Mouse (Mus musculus) left cerebral cortex, adult 2 months (tissue): ENCODE measurements around the gene Ifi205. TPM values are rescaled to one million over a fixed set of nuclear protein-coding genes. Genes with fewer than 3 reads are reported as not detected.
"Not testable (repeated sequence)": the region's sequence is repeated elsewhere in the genome, so short reads cannot be mapped to it uniquely, and the experiment has no call there.

Experiments
- DNase-seq, 2 experiments: peaks; one replicate each; pipeline ENCODE4 v3.0.0; 2021 to 2022; ENCODE audit warnings: low spot score in 2 of 2, mixed read lengths in 1 of 2; ENCODE audit errors: extremely low spot score in 1 of 2
- H3K27ac ChIP-seq: fragments of 200-600 bp; 2 replicates; pipeline ENCODE4 v1.8.1; 2022
- H3K4me3 ChIP-seq: fragments of 200-600 bp; 2 replicates; pipeline ENCODE4 v1.8.1; 2022
- CTCF ChIP-seq: fragments of 200-600 bp; IDR thresholded peaks from 2 replicates; pipeline ENCODE4 v1.8.1; 2022; ENCODE audit warnings: antibody characterized with exemption, mild to moderate bottlenecking, moderate library complexity
- intact Hi-C: fragments of 180-260 bp; cut with DNase I; formaldehyde crosslinking; loops from one replicate; pipeline ENCODE4 v1.15.1; 2025
- long read RNA-seq, 2 experiments: library from polyadenylated mRNA; stranded (forward); transcript quantifications; one replicate each; pipeline ENCODE4 v2.0.0; 2021; ENCODE audit warnings: borderline mapping rate in 2 of 2
- total RNA-seq, 2 experiments: library from RNA; stranded (reverse); gene quantifications; 2 replicates each; pipeline ENCODE4 v1.2.3; 2021

Gene Ifi205
- not detected for total RNA-seq
- long read RNA-seq, experiment 1: 0 reads
- long read RNA-seq, experiment 2: 0 reads

GRCm38 (mm10) chr1:174031698-174032097 lies at the start of gene Ifi205:
TSS of gene Ifi205 (minus strand) at chr1:174031810.
- intact Hi-C loops: no loop called here
- TF ChIP-seq CTCF: no peak
- DNase-seq: no peak

GRCm38 (mm10) chr1:174066305-174066704 lies 34.7 kb upstream of the Ifi205 start, which contains the start of gene Olfr430:
TSS of gene Olfr430 (plus strand) at chr1:174066605.
- no peak within 1 kb of the TSS for H3K27ac ChIP-seq
- H3K4me3 ChIP-seq: no peak within 1 kb of the TSS
- DNase-seq: no peak
- no peak for TF ChIP-seq CTCF
- intact Hi-C loops: no loop called here

More at GRCm38 (mm10) chr1:174031698-174032097, at the start of gene Ifi205:
- no peak within 1 kb of the TSS for H3K4me3 ChIP-seq
- no peak within 1 kb of the TSS for H3K27ac ChIP-seq

DNA sequence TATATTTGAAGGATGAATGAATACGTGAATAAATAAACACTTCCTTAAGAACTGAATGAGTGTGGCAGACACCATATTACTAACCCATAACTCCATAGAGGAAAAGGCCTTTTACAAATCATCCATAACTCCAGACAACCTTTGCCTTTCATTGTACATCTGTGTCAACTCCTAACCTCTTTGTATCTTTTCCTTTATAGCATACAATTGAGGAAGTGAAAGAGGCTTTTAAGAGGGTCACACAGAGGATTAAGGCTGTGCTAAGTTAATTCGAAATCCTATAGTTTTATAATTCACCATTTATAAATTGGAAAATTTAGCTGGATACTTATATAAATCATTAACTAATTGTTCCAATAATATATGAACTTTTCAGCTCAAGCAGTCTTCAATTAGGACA lies 23.6 kb upstream of the Ifi205 start:
- Histone ChIP-seq H3K4me3 (no peak overlapping the region), H3K27ac (no peak overlapping the region)
- no peak for TF ChIP-seq CTCF
- intact Hi-C loops: no loop called here
- no peak for DNase-seq

DNA sequence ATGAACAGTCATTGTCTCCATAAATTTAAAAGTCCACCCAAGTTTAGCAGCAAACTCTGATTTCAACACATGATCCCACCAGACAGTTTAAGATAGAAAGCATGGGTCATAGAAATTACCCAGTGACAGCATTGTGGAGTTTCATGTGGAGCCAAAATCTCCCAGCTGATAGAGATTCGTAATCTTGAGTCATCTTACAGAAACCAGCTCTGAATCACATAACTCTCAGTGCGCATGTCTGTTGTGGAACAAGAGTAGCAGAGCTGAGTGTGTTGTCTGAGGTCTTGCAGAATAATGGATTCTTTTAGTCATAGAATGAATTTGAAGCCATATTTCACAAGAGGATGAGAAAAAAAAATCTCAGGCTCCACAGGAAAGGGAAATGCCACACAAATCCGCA lies 21.4 kb upstream of the Ifi205 start:
- Histone ChIP-seq H3K27ac (no peak overlapping the region), H3K4me3 (no peak overlapping the region)
- no peak for DNase-seq
- no peak for TF ChIP-seq CTCF
- intact Hi-C loops: no loop called here

DNA sequence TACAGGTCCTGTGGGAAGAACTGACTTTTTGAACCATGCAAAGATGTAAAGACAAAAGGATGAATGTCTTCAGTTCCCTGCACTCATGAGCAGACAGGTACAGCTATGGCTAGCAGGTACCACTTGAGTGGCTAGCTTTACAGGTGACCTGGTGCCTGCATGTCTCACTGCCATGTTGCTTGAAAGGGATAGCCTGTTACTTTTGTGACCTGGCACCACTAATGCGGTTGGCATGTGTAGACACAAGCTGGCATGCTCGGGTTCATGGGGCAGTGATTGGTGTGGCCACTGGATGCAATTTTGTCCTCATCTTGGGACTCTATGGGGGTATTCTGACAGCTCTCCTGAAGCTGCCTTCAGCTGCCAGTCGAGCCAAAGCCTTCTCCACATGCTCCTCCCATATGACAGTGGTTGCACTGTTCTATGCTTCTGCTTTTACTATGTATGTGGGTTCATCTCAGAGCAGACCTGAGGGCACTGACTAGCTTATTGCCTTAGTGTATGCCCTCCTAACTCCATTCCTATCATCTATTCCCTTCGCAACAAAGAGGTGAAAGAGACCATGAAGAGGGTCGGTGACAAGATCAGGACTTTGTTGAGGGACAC lies 20.4 kb upstream of the Ifi205 start:
- Histone ChIP-seq H3K4me3 (no peak overlapping the region), H3K27ac (no peak overlapping the region)
- TF ChIP-seq CTCF: no peak
- no peak for DNase-seq
- intact Hi-C loops: no loop called here

DNA sequence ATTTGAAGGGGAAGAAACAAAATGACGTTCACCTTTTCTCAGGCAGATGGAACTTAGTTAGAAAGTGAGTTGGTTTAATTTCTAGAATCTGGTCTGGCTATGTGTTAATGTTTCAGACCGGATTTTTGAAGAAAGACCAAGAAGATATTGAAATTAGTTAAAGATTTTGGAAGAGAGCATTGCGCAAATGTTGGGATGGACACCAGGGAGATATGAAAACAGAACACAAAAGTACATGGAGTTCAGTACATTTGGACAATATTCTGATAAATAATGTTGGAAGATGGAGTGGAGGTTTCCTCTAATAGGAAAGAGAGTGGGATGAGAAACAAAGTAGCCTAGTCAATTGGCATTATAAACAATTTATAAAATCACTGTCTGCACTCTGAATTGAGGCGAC lies 19.9 kb upstream of the Ifi205 start:
- DNase-seq: no peak
- intact Hi-C loops: no loop called here
- Histone ChIP-seq H3K27ac (no peak overlapping the region), H3K4me3 (no peak overlapping the region)
- no peak for TF ChIP-seq CTCF

- no peak overlapping the region for H3K4me3 ChIP-seq
These were observed 18.9 kb upstream of the Ifi205 start for GRCm38 (mm10) chr1:174050532-174050931.

DNA sequence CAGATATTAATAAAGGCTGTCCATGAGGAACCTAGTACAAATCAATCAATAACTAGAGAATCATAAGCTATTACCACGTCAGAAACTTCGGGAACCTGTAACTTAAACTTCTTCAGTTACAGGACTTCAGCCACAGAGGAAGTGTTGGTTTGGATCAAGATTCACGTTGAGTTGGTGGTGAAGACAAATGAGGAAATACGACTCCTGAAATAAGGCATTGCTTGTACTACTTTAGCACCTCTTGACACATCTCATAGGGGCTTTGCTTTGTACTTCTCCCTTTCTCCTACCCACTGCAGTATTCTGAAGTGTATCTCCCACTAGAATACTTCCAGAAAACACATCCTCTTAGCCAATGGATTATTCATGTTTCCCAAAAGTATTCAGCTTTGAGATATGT lies 17.7 kb upstream of the Ifi205 start:
- H3K27ac ChIP-seq, intact Hi-C loops, H3K4me3 ChIP-seq, DNase-seq: not testable (repeated sequence)

More at GRCm38 (mm10) chr1:174050532-174050931, 18.9 kb upstream of the Ifi205 start:
- DNase-seq: no peak
- intact Hi-C loops: no loop called here
- no peak for TF ChIP-seq CTCF
- no peak overlapping the region for H3K27ac ChIP-seq

DNA sequence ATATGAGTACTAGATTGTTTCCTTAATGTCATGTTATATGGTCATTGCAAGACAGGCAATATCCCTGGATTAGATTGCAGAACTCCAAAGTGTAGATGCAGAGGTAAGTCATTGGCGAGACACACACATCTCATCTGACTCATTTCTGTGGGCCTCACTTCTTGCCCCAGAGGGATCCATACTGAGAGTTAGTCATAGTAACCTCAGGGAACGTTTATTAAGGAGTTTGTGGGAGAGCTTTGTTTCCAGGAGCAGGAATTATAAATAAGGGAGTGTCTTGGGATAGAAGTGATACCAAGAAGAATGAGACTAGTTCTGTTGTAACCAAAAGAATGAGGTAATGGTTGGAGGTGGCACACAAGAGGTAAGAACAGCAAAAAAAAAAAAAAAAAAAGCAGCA lies 17.3 kb upstream of the Ifi205 start, which contains the start of gene Olfr432:
Gene Olfr432 (plus strand): TSS at position 313 of the 400 bp plus-strand sequence.
- TF ChIP-seq CTCF: no peak
- intact Hi-C loops: no loop called here
- Histone ChIP-seq H3K27ac (no peak within 1 kb of the TSS), H3K4me3 (no peak within 1 kb of the TSS)
- DNase-seq: no peak

DNA sequence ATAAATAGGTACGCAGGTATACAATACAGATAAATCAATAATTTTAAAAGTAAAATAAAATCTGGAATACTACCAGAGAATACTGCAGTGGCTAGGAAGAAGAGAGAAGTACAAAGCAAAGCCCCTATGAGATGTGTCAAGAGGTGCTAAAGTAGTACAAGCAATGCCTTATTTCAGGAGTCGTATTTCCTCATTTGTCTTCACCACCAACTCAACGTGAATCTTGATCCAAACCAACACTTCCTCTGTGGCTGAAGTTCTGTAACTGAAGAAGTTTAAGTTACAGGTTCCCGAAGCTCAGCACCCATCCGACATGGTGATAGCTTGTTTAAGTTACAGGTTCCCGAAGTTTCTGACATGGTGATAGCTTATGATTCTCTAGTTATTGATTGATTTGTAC lies 16.6 kb upstream of the Ifi205 start:
- H3K4me3 ChIP-seq, DNase-seq, H3K27ac ChIP-seq, intact Hi-C loops: not testable (repeated sequence)

- no peak overlapping the region for H3K4me3 ChIP-seq
- intact Hi-C loops: no loop called here
- no peak overlapping the region for H3K27ac ChIP-seq
- no peak for TF ChIP-seq CTCF
- no peak for DNase-seq
These were observed 12.8 kb upstream of the Ifi205 start for GRCm38 (mm10) chr1:174044431-174044830.

DNA sequence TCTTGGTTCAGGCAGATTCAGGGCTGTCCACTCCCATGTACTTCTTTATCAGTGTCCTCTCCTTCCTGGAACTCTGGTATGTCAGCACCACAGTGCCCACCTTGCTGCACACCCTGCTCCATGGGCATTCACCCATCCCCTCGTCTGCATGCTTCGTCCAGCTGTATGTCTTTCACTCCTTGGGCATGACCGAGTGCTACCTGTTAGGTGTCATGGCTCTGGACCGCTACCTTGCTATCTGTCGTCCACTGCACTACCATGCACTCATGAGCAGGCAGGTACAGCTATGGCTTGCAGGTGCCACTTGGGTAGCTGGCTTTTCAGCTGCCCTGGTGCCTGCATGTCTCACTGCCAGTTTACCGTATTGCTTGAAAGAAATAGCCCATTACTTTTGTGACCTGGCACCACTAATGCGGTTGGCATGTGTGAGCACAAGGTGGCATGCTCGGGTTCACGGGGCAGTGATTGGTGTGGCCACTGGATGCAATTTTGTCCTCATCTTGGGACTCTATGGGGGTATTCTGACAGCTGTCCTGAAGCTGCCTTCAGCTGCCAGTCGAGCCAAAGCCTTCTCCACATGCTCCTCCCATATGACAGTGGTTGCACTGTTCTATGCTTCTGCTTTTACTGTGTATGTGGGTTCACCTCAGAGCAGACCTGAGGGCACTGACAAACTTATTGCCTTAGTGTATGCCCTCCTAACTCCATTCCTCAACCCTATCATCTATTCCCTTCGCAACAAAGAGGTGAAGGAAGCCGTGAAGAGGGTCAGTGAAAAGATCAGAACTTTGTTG lies 10.7 kb upstream of the Ifi205 start:
- H3K27ac ChIP-seq, intact Hi-C loops, DNase-seq, H3K4me3 ChIP-seq: not testable (repeated sequence)
